Mouse (Mus musculus): ENCODE data around the gene Nxnl1. TPM values are rescaled to one million over a fixed set of nuclear protein-coding genes. Genes with fewer than 3 reads are reported as not detected.

The Nxnl1 gene
- polyA plus RNA-seq, 1 experiment from 2014 or later = not detected

DNA sequence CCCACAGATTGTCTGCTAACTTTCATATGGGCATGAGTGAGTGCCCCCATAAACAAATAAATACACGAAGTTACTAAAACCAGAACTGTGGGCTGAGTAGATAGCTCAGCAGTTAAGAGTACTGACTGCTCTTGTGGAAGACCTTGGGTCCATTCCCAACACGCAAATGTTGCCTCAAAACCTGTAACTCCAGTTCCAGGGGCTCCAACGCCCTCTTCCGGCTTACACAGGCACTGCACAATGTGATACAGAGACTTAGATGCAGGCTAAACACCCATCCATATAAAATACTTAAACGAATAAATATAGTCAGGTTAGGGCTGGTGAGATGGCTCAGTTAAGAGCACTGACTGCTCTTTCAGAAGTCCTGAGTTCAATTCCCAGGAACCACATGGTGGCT is 51.4 kb downstream of the Nxnl1 start:
- Histone ChIP-seq H3K4me1 (peaks cover 25% of the 10 kb centered on the region), H3K27me3 (ENCODE audit: insufficient read depth, poor library complexity, severe bottlenecking) (peaks cover 20% of the 10 kb centered on the region), H3K36me3 (no peaks in the 10 kb centered on the region), H3K4me3 (no peak overlapping the region), H3K27ac (no peak overlapping the region), H3K9me3 (no peaks in the 10 kb centered on the region)
- DNase-seq (ENCODE audit: low spot score) = no peak
- WGBS = 65% methylated on average over 5 of the region's 5 CpGs

DNA sequence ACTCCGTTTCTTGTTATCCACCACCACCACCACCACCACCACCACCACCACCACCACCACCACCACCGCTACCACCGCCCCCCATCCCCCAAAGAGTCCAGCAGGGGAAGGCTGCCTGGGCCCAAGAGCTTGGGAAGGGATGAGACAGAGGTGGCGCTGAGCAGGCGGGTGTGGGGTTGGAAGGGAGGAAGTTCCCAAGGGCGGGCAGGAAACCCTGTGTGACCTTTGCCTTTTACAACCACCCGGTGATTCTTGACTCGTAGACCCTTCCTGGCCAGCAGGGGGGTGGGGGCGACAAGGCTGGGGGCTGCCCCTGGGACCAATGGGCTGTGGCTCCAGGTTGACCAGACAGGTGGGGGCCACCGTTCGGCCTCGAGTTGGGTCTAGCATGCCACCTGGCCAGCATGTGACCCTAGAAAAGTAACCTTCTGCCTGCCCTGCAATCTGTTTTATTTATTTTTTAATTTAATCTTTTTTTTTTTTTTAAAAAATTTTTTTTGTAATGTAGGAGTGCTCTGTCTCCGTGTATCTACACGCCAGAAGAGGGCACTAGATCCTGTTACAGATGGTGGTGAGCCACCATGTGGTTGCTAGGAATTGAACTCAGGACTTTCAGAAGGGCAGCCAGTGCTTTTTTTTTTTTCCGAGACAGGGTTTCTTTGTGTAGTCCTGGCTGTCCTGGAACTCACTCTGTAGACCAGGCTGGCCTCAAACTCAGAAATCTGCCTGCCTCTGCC is 53.2 kb downstream of the Nxnl1 start:
- DNase-seq (ENCODE audit: low spot score) = no peak
- peaks cover 25% of the 10 kb centered on the region for H3K4me1 ChIP-seq
- H3K27me3 ChIP-seq (ENCODE audit: insufficient read depth, poor library complexity, severe bottlenecking) = peaks cover 38% of the 10 kb centered on the region
- no peaks in the 10 kb centered on the region for H3K9me3 ChIP-seq
- WGBS = 53% methylated on average over 15 of the region's 15 CpGs
- H3K4me3 ChIP-seq = no peak overlapping the region
- no peaks in the 10 kb centered on the region for H3K36me3 ChIP-seq
- H3K27ac ChIP-seq = 0 out of 2 replicates have a peak overlapping the region, but pooled peaks have one; percentile 57

DNA sequence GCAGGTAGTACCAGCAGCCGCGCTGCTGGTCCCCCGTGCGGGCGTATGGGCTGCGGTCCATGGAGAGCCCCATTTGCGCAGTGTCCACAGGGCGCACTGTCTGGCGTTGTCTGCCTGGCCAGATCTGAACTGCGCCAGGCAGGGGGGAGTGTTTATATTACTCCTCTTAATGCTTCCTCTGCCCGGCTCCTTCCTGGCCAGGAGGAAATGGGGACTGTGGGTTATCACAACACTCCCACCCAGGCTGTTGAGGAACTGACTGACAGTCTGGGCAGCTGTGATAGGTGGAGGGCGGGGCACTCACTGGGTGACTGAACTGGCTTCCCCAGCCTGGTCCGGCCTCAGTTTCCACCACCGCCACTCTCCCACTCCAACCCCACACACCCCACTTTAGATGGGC is 54.8 kb downstream of the Nxnl1 start, which contains the start of gene Plvap:
Plvap (minus strand) TSS at position 109 of the 400 bp plus-strand sequence.
- H3K27me3 ChIP-seq (ENCODE audit: insufficient read depth, poor library complexity, severe bottlenecking) = peaks cover 53% of the 10 kb centered on the region
- no peaks in the 10 kb centered on the region for H3K36me3 ChIP-seq
- 21% methylated on average over 14 of the region's 14 CpGs for WGBS
- peaks cover 31% of the 10 kb centered on the region for H3K4me1 ChIP-seq
- no peaks in the 10 kb centered on the region for H3K9me3 ChIP-seq
- peak within 1 kb of the TSS; percentile 53 for H3K4me3 ChIP-seq
- peak; percentile 83 for DNase-seq (ENCODE audit: low spot score)
- peak within 1 kb of the TSS; percentile 74 for H3K27ac ChIP-seq

Other genes starting within 250 kb of the Nxnl1 start
- gene Use1, start 199.8 kb downstream of the Nxnl1 start, polyA plus RNA-seq (2016; fragmentation: Nextera tagmentation; extraction: Ambion mirVana) = 68.7 and 79.5 TPM in 2 replicates
- gene Ocel1, start 195.3 kb downstream of the Nxnl1 start, polyA plus RNA-seq (2016; fragmentation: Nextera tagmentation; extraction: Ambion mirVana) = 3.9 and 4.2 TPM in 2 replicates
- 48.4 and 79.0 TPM in 2 replicates for gene Nr2f6, start 184.6 kb downstream of the Nxnl1 start, polyA plus RNA-seq (2016; fragmentation: Nextera tagmentation; extraction: Ambion mirVana)
- 6.1 and 7.9 TPM in 2 replicates for gene Ushbp1, start 170.8 kb downstream of the Nxnl1 start, polyA plus RNA-seq (2016; fragmentation: Nextera tagmentation; extraction: Ambion mirVana)
- gene Babam1, start 169.7 kb downstream of the Nxnl1 start, polyA plus RNA-seq (2016; fragmentation: Nextera tagmentation; extraction: Ambion mirVana) = 101 and 111 TPM in 2 replicates
- 33.8 and 35.9 TPM in 2 replicates for gene Ankle1, start 160.6 kb downstream of the Nxnl1 start, polyA plus RNA-seq (2016; fragmentation: Nextera tagmentation; extraction: Ambion mirVana)
- 34.5 and 41.5 TPM in 2 replicates for gene Abhd8, start 102.9 kb downstream of the Nxnl1 start, polyA plus RNA-seq (2016; fragmentation: Nextera tagmentation; extraction: Ambion mirVana)
- 172 and 181 TPM in 2 replicates for gene Mrpl34, start 101.6 kb downstream of the Nxnl1 start, polyA plus RNA-seq (2016; fragmentation: Nextera tagmentation; extraction: Ambion mirVana)
- 107 and 128 TPM in 2 replicates for gene Dda1, start 97.4 kb downstream of the Nxnl1 start, polyA plus RNA-seq (2016; fragmentation: Nextera tagmentation; extraction: Ambion mirVana)
- gene Ano8, start 80.6 kb downstream of the Nxnl1 start, polyA plus RNA-seq (2016; fragmentation: Nextera tagmentation; extraction: Ambion mirVana) = 0.73 and 2.7 TPM in 2 replicates
- 13.2 and 14.7 TPM in 2 replicates for gene Gtpbp3, start 78.5 kb downstream of the Nxnl1 start, polyA plus RNA-seq (2016; fragmentation: Nextera tagmentation; extraction: Ambion mirVana)
- 174 and 198 TPM in 2 replicates for gene Plvap, start 54.8 kb downstream of the Nxnl1 start, polyA plus RNA-seq (2016; fragmentation: Nextera tagmentation; extraction: Ambion mirVana)
- gene Ccdc194, start 40.9 kb downstream of the Nxnl1 start, polyA plus RNA-seq (2016; fragmentation: Nextera tagmentation; extraction: Ambion mirVana) = 0.99 and 1.3 TPM in 2 replicates
- gene Bst2, start 29.1 kb downstream of the Nxnl1 start, polyA plus RNA-seq (2016; fragmentation: Nextera tagmentation; extraction: Ambion mirVana) = 16.8 and 20.7 TPM in 2 replicates
- 71.9 and 75.6 TPM in 2 replicates for gene Mvb12a, start 23.7 kb downstream of the Nxnl1 start, polyA plus RNA-seq (2016; fragmentation: Nextera tagmentation; extraction: Ambion mirVana)
- 0.37 and 0.97 TPM in 2 replicates for gene Tmem221, start 7.7 kb downstream of the Nxnl1 start, polyA plus RNA-seq (2016; fragmentation: Nextera tagmentation; extraction: Ambion mirVana)
- 19.0 and 19.4 TPM in 2 replicates for gene Slc27a1, start 2.3 kb upstream of the Nxnl1 start, polyA plus RNA-seq (2016; fragmentation: Nextera tagmentation; extraction: Ambion mirVana)
- gene Pgls, start 25.6 kb upstream of the Nxnl1 start, polyA plus RNA-seq (2016; fragmentation: Nextera tagmentation; extraction: Ambion mirVana) = 195 and 228 TPM in 2 replicates
- gene Fam129c, start 31.0 kb upstream of the Nxnl1 start, polyA plus RNA-seq (2016; fragmentation: Nextera tagmentation; extraction: Ambion mirVana) = 1.6 and 3.6 TPM in 2 replicates
- 54.4 and 60.5 TPM in 2 replicates for gene Colgalt1, start 44.4 kb upstream of the Nxnl1 start, polyA plus RNA-seq (2016; fragmentation: Nextera tagmentation; extraction: Ambion mirVana)
- gene Unc13a, start 105.2 kb upstream of the Nxnl1 start, polyA plus RNA-seq (2016; fragmentation: Nextera tagmentation; extraction: Ambion mirVana) = 0.31 and 0.48 TPM in 2 replicates
- gene Jak3, start 109.7 kb upstream of the Nxnl1 start, polyA plus RNA-seq (2016; fragmentation: Nextera tagmentation; extraction: Ambion mirVana) = 6.7 and 9.7 TPM in 2 replicates
- 0.99 and 1.5 TPM in 2 replicates for gene Insl3, start 122.6 kb upstream of the Nxnl1 start, polyA plus RNA-seq (2016; fragmentation: Nextera tagmentation; extraction: Ambion mirVana)
- 1.6 and 2.9 TPM in 2 replicates for gene B3gnt3, start 135.2 kb upstream of the Nxnl1 start, polyA plus RNA-seq (2016; fragmentation: Nextera tagmentation; extraction: Ambion mirVana)
- gene Fcho1, start 159.1 kb upstream of the Nxnl1 start, polyA plus RNA-seq (2016; fragmentation: Nextera tagmentation; extraction: Ambion mirVana) = 2.0 and 3.1 TPM in 2 replicates